Mouse (Mus musculus) lung, postnatal 10 days (tissue): ENCODE measurements around the gene Cd200r3.

Source experiments
- DNase-seq: peaks from one replicate; pipeline ENCODE4 v3.0.0; 2021

Gene Cd200r3

DNA sequence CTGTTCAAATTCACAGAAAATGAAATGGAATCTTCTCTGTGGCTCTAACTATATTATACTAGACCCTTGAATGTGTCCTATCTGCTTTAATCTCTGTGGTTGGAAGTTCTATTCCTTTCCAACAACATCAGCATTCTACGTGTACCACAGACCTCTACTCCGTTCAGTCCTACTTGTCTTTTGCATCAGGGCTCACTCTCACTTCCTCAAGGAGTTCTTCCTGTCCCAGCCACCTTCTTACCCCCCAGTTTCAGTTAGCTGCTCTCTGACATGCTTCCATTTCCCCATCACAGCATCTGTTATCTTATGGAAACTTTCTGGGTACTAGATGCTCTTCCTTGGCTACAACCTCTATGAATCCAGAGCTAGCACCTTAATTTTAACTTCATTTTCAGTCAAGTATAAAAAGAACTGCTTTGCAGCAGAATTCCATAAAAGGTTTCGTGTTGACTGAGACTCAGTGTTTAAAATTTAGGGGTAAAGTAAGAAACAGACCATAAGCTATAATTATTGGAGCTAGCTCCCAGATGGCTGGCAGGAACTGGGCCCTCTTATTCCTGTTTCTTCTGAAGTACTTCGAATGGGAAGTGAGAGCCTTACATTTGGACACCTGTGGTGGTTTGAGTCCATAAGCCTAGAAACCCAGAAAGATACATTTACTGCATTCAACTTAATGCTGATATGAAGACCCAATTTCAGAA, 50.0 kb downstream of the Cd200r3 start:
- DNase-seq, result no peak

- no peak for DNase-seq
These were observed 50.9 kb downstream of the Cd200r3 start for GRCm38 (mm10) chr16:44994206-44994953.

DNA sequence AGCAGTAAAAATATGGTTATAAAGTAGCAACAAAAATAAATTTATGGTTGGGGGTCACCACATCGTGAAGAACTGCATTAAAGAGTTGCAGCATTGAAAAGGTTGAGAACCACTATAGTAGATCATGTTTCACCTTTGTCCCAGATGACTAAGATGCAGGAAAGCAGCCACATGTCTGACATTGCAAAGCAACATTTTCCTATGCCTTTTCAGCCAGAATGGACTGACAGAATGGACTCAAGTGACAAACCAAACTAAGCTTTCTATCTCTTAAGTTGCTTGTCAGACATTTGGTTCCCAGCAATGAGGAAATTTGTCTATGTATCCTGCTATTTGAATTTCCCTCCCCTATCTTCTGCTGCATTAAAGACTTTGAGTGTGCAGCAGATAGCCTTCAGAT, 51.6 kb downstream of the Cd200r3 start:
- no peak for DNase-seq

DNA sequence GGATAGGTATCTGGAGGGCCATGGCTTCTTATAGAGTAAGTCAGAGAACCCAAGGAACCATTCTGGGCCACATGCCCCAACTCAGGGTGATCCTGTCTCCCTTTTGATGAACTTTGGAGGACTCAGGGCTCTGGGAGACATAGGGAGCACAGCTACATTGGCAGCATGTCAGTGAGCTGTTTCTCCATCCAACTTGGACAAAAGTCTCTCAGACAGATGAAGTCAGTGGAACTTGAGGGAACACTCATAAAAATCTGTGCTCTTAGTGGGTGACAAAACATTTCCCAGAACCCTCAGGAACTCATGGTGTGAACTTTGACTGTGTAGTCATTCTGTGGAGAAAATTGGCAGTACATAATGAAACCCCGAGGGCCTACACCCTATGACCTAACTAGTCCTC, 53.2 kb downstream of the Cd200r3 start:
- DNase-seq, result no peak

GRCm38 (mm10) chr16:44999537-44999936, 56.1 kb downstream of the Cd200r3 start:
- DNase-seq, result no peak

GRCm38 (mm10) chr16:45004443-45004842, 61.0 kb downstream of the Cd200r3 start:
- no peak for DNase-seq

DNA sequence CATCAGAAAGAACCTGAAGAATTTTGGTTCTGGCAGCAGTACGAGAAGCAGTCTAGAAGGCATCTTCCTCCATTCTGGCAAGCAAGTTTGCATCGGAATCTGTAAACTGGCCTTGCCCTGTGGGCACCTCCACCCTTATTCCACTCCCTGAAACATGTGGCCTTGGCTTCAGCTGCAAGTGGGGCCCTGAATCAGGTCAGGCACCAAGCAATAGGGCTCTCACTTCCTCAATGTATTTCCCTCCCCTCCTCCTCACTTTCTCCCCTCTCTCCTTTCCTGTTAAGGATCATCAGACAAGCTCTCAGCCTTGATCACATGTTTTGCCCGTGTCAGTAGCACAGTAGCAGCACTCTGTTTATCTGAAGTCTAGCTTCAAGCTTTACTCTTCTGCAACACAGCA, 61.8 kb downstream of the Cd200r3 start:
- DNase-seq, result no peak

DNA sequence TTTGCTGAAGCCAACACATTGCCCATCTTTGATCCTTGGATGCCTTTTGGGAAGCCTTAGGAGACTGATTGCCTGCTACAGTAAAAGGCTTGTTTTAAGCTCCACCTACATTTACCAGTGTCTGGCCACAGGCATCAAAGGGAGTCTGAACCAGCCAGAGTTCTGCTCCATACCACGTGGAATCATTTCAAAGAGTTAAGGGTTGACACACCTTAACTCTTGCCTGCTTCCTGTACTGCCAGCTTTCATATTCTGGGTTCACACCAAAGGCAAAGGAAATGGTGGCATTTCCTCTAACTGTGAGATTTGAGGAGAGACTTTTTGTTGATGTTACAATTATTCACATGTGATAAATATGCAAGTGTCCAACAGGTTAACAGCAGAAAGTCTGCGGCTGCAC, 63.5 kb downstream of the Cd200r3 start:
- no peak for DNase-seq

- no peak for DNase-seq
These were observed 64.3 kb downstream of the Cd200r3 start for GRCm38 (mm10) chr16:45007807-45008206.

GRCm38 (mm10) chr16:45009634-45010033, 66.2 kb downstream of the Cd200r3 start:
- DNase-seq, result peak; percentile 65

DNA sequence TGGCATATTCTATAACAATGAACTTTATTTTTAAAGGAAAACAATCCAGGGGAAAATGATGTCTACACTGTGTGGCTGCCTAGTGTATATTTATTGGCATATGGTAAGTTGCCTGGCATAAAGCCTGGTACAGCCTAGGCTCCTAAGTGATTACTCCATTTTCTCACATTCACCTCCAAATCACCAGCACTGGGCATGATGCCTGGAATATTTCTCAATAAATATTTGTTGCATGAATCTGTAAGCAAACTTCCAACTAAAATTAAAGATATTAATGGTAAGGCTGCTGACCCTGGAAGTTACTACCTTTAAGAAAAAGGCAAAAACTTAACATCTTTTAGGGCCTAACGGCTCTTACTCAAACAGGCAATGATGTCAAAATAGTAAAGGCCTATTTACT, 72.1 kb downstream of the Cd200r3 start:
- no peak for DNase-seq

DNA sequence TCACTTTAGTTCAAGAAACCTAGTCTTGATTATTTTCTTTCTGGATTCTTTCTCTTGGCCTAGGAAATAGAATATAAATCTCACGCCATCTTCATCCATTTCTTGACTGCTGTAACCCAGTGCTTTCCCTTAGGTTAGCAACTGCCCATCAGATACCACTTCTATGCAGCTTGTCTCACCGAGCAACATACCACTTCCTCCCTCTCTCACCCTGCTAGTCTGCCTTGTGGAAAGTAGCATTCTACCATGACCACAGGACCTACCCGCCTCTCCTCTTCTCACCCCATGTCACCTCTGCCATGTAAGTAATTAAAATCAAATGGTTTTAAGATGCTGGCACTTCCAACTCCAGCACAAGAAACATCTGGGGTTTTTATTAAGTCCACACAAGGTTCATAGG, 73.0 kb downstream of the Cd200r3 start:
- no peak for DNase-seq

- DNase-seq, result no peak
These were observed 75.4 kb downstream of the Cd200r3 start for GRCm38 (mm10) chr16:45018868-45019267.

DNA sequence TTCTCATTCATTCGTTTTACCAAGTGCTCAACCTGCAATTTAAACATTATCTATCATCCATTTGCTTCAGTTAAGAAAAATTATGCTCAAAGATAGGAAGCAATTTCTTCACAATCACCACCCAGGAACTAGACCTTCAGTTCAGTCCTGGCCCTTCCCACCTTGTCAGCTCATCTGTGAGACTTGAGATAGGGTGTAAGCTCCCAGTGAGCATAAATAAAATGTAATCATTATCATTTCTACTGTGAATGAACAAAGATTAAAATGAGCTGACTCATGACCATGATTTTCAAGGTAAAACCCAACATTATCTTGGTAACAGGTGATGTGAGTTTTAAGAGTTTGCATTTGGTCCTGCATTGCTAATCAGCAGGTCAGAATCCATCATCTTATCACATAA, 76.6 kb downstream of the Cd200r3 start:
- DNase-seq, result no peak

GRCm38 (mm10) chr16:45020669-45021309, 77.3 kb downstream of the Cd200r3 start:
- DNase-seq, result no peak

DNA sequence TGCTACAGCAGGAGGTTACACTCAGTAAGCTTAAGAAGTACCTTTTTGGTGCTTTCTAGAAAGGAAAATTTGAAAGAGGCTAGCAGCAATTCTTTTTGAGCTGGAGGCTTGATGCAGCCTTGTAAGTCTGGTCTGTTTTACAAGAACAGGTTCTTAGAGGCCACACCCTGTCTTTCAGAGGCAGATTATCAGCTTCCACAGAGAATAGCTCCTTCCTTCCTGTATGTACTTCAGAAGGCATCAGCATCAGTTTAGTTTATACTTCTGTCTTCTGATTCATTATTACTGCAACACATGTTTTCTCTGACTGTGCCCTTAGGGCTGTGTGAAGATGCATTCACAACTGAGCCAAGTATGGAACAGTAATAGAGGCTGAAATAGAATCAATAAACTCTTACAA, 78.0 kb downstream of the Cd200r3 start:
- DNase-seq, result no peak

DNA sequence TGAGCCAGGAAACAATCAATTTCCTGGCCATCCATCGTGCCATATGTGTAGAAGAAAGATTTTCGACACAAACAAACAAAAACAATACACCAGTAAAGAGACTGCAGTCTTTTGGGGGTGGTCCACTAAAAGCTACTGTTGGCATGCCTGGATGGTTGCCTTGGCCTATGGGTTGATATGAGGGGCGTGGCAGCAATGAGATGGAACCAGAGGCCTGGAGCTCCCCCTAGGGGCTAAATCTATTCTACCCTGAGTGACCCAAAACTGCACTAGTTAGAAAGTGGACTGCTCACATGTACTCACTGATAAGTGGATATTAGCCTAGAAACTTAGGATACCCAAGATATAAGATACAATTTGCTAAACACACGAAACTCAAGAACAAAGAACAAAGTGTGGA, 80.4 kb downstream of the Cd200r3 start:
- peak; percentile 81 for DNase-seq

DNA sequence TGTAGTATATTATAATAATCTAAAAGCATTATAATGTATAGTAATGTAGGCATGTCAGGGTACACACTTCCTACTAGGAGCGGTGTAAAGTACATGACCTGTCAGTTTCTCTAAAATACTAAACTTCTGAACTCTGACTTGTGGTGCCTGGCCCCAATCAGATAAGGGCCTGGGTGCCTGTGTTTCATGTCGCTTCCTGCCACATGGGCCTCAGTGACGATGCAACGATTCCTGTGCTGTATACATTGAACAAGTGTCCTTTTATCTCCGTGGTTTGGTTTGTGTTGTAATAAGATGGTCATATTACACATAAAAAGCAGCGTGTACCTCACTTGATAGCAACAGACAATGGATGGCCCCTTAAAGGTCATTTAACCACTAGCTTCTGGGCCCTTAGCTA, 81.8 kb downstream of the Cd200r3 start:
- no peak for DNase-seq

GRCm38 (mm10) chr16:45029080-45029479, 85.6 kb downstream of the Cd200r3 start:
- no peak for DNase-seq

- peak; percentile 46 for DNase-seq
These were observed 86.0 kb downstream of the Cd200r3 start for GRCm38 (mm10) chr16:45029493-45029892.

DNA sequence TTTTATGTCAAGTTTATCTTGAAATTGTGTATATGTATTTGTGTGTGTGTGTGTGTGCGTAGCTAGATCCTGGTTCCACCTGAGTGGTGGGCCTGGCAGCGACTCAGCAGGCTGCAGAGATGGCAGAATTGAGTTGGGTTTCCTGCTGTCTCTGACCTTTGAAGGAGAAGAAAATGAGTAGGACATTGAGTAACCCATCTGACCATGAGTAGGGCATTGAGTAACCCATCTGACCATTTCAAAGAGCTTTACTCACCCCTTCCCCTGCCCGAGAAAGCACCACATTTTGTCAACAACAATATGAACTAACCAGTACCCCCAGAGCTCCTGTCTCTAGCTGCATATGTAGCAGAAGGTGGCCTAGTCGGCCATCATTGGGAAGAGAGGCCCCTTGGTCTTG, 86.6 kb downstream of the Cd200r3 start:
- no peak for DNase-seq

GRCm38 (mm10) chr16:45030796-45031195, 87.3 kb downstream of the Cd200r3 start:
- DNase-seq, result no peak
